Mouse (Mus musculus) cerebellum, adult 9-10 months (tissue): ENCODE measurements around the gene Spon1.
A peak's percentile ranks its signal among the peaks of the same experiment; 100 is the strongest.

ENCODE experiments used
- DNase-seq: peaks from one replicate; pipeline ENCODE4 v3.0.0; 2022

The Spon1 gene

GRCm38 (mm10) chr7:113909161-113909825 lies 143.5 kb downstream of the Spon1 start:
- no peak for DNase-seq

DNA sequence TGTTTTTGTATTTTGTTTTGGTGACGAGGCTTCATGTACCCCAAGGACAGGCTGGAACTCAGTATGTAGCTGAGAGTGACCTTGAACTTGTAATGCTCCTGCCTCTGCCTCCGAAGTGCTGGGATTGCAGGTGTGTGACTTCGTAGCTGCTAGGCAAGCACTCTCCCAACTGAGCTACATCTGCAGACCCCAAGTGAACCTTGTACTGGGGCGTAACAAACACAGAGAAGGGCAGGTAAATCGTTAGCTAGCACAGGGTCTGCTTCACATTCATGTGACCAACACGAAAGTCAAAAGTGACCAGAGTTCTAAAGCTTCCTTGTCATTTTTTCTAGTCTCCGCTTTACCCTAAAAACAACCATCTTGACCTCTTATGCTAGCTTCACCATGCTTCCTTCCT lies 145.1 kb downstream of the Spon1 start:
- DNase-seq: no peak

GRCm38 (mm10) chr7:113915936-113916335 lies 150.1 kb downstream of the Spon1 start:
- DNase-seq: no peak

DNA sequence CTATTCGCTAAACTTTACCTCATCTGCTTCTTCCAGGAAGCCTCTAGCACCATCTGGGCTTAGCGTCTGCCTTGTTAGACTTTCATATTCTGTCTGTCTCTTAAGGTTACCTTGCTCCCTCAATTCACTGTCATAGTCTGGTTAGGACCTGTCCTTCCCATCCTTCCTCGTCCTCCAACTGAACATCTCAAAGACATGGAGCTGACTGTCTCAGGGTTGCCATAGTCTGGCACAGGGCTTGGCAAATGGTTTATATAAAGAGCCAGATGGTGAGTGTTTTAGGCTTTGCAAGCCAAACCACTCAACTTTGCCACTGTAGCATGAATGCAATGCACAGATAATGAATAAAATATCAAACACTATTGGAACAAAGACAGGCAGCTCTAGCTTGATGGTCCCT lies 153.1 kb downstream of the Spon1 start:
- DNase-seq: peak; percentile 33

GRCm38 (mm10) chr7:113919505-113919904 lies 153.7 kb downstream of the Spon1 start:
- peak; percentile 30 for DNase-seq

GRCm38 (mm10) chr7:113920056-113920455 lies 154.3 kb downstream of the Spon1 start:
- peak; percentile 45 for DNase-seq

- no peak for DNase-seq
Observed at GRCm38 (mm10) chr7:113924561-113924960, 158.8 kb downstream of the Spon1 start.

DNA sequence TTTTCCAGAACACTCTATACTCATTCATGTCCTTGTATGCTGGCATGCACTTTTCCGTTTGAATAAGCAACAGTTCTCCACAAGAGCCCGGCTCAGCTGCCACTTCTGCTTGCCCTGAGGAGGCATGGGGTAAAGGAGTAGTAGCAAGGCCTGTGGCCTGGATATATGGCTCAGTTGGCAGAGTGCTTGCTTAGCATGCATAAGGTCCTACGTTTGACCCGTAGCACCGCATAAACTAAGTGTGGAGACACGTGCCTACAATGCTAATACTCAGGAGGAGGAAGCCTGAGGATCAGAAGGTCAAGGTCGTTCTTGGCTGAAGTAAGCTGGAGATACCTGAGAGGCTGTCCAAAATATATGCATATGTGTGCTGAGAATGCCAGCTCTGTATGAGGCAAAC lies 185.1 kb downstream of the Spon1 start:
- no peak for DNase-seq

GRCm38 (mm10) chr7:113955431-113955830 lies 189.6 kb downstream of the Spon1 start:
- no peak for DNase-seq

- peak; percentile 19 for DNase-seq
Observed at GRCm38 (mm10) chr7:113960841-113961499, 195.2 kb downstream of the Spon1 start.

GRCm38 (mm10) chr7:113961500-113961895 lies 195.7 kb downstream of the Spon1 start:
- peak; percentile 57 for DNase-seq

- DNase-seq: no peak
Observed at GRCm38 (mm10) chr7:113962078-113962477, 196.3 kb downstream of the Spon1 start.

DNA sequence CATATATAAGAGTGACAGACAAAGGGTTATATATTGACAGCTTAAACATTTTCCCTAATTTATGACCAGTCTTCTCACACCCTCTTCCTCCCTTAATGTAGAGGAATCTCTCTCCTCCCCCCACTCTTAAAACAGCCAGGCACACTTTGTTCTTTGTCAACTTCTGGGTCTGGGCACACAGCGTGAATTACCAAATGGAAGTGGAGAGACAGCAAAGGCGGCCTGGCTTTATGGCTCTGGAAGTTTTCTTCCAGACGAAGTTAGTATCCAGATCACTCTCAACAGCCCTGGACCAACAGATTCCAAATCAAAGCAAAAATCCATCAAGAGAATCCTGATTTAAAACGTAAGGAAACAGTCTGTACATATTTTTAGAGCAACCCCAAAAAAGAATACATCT lies 198.0 kb downstream of the Spon1 start:
- no peak for DNase-seq

GRCm38 (mm10) chr7:113965625-113966024 lies 199.8 kb downstream of the Spon1 start:
- DNase-seq: no peak

DNA sequence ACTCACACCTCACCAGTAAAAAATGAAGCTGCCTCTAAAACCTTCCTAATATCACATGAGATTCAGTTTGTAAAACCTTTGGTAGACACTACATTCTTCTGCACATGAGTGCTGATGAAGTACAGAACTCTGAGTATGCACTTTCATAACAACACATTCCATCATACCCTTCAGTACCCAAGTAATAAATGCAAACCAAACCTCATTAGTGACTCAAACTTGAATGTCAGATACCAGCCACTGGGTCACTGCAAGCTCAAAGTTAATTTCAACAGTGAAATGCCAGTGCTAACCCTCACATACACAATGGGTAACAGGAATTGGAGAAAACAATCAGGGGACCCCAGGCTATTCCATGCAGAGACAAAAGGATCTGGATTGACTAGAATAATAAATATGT lies 203.4 kb downstream of the Spon1 start:
- DNase-seq: no peak

DNA sequence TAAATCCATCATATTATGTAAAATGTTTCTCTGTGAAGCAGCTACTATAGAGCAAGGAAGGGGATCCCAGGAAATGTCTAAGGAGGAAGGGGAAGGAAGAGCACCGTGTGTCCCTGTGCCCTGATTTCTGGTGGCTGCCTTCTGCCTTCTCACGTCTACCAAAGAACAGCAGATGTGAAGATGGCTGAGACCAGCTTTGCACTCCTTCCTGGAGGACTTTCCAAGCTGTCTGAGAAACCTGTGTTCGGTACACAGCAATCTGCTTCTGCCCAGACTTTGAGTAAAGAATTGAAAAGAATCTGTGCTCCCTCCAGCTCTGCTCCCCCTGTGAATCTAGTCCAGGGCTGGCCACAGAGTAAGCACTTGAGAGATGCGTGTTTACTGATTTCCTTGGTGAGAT lies 206.7 kb downstream of the Spon1 start:
- DNase-seq: no peak

DNA sequence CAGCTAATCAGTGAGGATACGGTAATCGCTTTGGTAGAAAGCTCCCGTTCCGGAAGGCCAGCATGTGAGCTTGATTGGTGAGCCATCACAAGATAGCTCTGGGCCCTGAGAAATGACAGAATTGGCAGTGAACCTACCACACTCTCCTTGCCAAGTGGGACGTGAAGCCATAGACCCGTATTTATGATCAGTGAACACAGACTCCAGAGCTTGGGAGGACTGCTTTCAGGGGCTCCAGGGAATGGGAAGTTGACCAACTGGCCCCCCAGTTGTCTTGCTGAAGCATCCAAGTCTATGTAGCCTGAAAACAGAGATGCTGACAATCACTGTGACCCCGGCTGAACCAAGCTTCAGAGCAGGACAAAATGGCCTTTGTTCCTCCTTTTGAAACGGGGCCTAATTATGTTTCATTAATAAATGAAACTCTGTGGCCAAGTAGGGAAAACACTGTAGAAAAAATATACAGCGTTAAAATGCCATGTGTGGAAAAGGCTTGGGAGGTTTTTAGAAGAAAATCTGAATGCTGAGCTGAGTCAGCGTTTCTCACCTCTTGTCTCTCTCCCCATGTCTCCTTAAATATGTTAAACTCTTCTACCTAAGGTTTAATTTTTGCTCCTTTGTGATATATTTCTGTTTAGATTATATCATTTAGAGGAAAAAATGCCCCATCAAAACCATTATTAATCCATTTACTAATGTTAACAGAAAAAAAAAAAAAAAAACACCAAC lies 220.8 kb downstream of the Spon1 start:
- DNase-seq: peak; percentile 61

DNA sequence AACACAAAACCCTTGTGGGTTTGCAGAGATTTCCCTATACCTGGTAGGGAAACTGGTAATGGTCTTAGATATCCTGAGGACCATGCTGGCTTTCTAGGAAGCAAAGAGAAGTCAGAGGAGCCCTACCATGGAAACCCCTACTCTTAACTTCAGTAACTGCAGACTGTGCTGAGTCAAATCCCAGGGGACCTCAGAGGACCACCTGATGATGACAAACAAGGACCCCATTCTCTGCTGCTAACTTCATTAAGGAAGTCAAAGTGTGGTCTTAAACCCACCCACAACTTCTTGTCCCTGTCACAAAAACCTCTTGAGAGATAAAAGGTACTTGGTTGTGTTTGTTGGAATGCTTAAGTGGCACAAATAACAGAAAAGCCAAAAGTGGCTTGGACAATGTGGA lies 222.4 kb downstream of the Spon1 start:
- no peak for DNase-seq

DNA sequence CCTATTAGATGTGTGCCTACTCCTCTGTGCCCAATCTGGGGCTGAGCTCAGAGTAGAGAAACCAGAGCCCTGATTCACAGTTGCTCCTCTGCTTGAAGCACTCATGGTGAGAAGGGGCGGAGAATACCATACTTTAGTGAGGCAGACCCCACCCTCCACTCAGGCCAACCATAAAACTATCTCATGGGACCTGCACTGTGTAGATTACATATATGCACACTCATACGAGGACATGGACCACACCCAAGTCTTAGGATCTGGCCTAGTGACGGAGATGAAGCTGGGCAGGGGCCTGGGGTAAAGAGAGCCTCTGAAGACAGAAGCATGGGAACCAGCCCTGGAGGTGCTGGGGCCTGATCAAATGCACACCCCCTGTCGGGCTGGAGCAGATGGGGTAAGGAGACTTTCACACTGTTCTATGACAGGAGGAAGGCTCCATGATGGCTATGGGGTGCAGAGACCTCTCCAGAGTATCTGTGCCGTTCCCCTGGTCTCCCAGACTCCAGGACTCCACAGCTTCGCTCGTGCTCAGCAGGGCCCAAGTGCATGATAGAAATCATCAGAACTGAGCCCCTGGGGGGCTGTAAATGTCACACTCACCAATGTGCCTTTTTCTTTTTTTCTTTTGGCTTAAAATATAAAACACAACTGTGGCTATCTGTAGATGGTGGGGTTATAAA lies 232.0 kb downstream of the Spon1 start:
- DNase-seq: no peak

DNA sequence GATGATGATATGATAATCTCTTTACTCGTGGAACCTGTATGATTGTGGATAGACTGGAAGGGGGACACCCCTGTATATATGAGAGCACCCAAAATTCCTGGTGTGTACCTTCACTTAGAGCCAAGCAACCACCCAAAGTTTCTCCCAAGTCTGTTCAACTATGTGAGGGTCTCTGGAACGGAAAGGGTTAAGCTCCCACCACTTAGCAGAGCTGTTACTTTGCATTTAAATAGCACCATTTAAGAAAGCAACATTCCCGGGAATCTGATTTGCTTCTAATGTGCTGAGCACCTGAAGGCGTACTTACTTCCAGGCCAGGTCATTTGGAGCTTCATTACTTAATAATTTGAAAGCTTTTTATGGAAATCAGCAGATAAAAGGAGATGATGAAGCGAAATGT lies 238.4 kb downstream of the Spon1 start:
- DNase-seq: no peak

GRCm38 (mm10) chr7:114005499-114005898 lies 239.7 kb downstream of the Spon1 start:
- DNase-seq: no peak

- no peak for DNase-seq
Observed at GRCm38 (mm10) chr7:114006456-114006855, 240.7 kb downstream of the Spon1 start.

GRCm38 (mm10) chr7:114007565-114007964 lies 241.8 kb downstream of the Spon1 start:
- peak; percentile 36 for DNase-seq
